Mouse (Mus musculus) liver, adult 2 months (tissue): Measurements from ENCODE around the gene Slc5a4a. TPM values are rescaled to one million over a fixed set of nuclear protein-coding genes. Genes with fewer than 3 reads are reported as not detected.

Experiments used
- DNase-seq: peaks from one replicate; pipeline ENCODE4 v3.0.0-alpha.2; 2011; ENCODE audit warnings: low read depth, low spot score; ENCODE audit errors: extremely low read depth
- H3K27ac ChIP-seq: fragments of 200-500 bp; replicated peaks from 2 replicates; pipeline ENCODE4 v1.5.1; 2012; ENCODE audit warnings: low read depth, mild to moderate bottlenecking, control low read depth, inconsistent platforms, low read length; ENCODE audit not compliant: insufficient read depth
- H3K27me3 ChIP-seq: fragments of 200-500 bp; 2 replicates; pipeline ENCODE4 v1.6.1; 2012; ENCODE audit warnings: mild to moderate bottlenecking, moderate library complexity, low read length, inconsistent platforms; ENCODE audit not compliant: control insufficient read depth, insufficient read depth
- H3K36me3 ChIP-seq: fragments of 200-500 bp; 2 replicates; pipeline ENCODE4 v1.6.1; 2012; ENCODE audit warnings: low read length, inconsistent platforms; ENCODE audit not compliant: control insufficient read depth, insufficient read depth
- H3K4me1 ChIP-seq: fragments of 200-500 bp; 2 replicates; pipeline ENCODE4 v1.6.1; 2011; ENCODE audit warnings: low read length; ENCODE audit not compliant: control insufficient read depth, insufficient read depth
- H3K4me3 ChIP-seq: fragments of 200-500 bp; 2 replicates; pipeline ENCODE4 v1.5.1; 2011; ENCODE audit warnings: low read depth, mild to moderate bottlenecking, control low read depth, low read length, moderate library complexity; ENCODE audit not compliant: insufficient read depth
- H3K79me2 ChIP-seq: fragments of 200-500 bp; 2 replicates; pipeline ENCODE4 v1.6.1; 2012; ENCODE audit warnings: inconsistent platforms, mild to moderate bottlenecking, low read length, moderate library complexity; ENCODE audit not compliant: control insufficient read depth, insufficient read depth
- H3K9ac ChIP-seq: fragments of 200-500 bp; 2 replicates; pipeline ENCODE4 v1.6.1; 2012; ENCODE audit warnings: low read depth, mild to moderate bottlenecking, control low read depth, inconsistent platforms, low read length
- CTCF ChIP-seq: fragments of 200-500 bp; IDR thresholded peaks from 2 replicates; pipeline ENCODE4 v1.5.1; 2011; ENCODE audit warnings: low read depth, low read length, control low read depth
- POLR2A ChIP-seq: fragments of 200-500 bp; IDR thresholded peaks from 2 replicates; pipeline ENCODE4 v1.6.1; 2011; ENCODE audit warnings: low read length, control low read depth; ENCODE audit not compliant: insufficient read depth; ENCODE audit errors: extremely low read depth
- WGBS: fragments of 180-500 bp; shearing (Covaris S2); methylation state at CpG from one replicate; pipeline ENCODE4 v1.1.7; 2018; 5-methylcytosine and 5-hydroxymethylcytosine counted together
- polyA plus RNA-seq: library from polyadenylated mRNA; depleted of rRNA; stranded (reverse); fragments of >200 nt; gene quantifications from 2 replicates; pipeline ENCODE4 v1.2.3, GENCODE M21; 2012; rRNA removed
- total RNA-seq: library from RNA; depleted of rRNA; stranded (reverse); fragments of >200 nt; gene quantifications from 2 replicates; pipeline ENCODE4 v1.2.3, GENCODE M21; 2014; rRNA removed

Gene Slc5a4a
- total and polyA plus RNA-seq, 2 experiments = not detected

DNA sequence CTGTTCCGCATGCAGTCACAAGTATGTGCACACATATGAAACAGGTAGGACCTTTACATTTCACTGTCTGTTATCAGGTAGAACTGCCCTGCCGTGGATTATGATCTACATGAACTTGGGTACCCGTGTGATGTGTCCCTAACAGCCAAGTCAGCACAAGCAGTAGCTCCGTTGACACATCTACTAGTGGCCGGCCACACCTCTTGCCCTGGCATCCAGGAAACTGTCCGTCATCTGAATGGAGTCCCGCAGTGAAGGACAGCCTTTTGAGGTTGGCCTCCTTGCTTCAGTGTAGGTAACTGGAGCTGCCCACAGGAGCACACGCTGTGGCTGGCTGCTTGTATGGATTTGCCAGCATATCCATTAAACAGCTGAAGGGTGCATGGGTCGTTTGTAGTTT lies 71.0 kb downstream of the Slc5a4a start:
- Histone ChIP-seq H3K4me3 (no peak overlapping the region), H3K27ac (no peak overlapping the region), H3K4me1 (no peaks in the 10 kb centered on the region), H3K79me2 (no peaks in the 10 kb centered on the region), H3K36me3 (no peaks in the 10 kb centered on the region), H3K27me3 (no peaks in the 10 kb centered on the region), H3K9ac (no peak overlapping the region)
- DNase-seq = no peak
- 81% methylated on average over 9 of the region's 9 CpGs for WGBS
- TF ChIP-seq CTCF = no peak
- no peak for TF ChIP-seq POLR2A

DNA sequence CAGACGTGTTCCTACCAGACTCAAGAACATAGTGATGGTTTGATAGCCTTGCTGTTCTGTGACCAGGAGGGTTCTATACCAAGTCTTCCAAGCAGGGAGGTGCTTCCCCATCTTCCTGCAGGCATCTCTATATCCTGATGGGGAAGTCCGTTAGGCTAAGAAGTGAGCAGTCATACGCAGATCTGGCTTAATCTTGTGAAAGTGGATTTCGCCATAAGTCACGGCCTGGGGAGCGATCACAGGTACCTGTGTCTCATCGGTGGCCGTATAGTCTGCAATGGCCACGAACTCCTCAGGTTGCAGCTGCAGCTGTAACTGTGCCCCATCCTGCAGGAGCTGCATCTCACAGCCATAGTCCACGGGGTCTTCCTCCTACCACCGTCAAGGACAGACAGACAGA lies 78.7 kb downstream of the Slc5a4a start:
- Histone ChIP-seq H3K27ac (no peak overlapping the region), H3K4me3 (no peak overlapping the region), H3K79me2 (no peaks in the 10 kb centered on the region), H3K36me3 (no peaks in the 10 kb centered on the region), H3K4me1 (no peaks in the 10 kb centered on the region), H3K9ac (no peak overlapping the region), H3K27me3 (no peaks in the 10 kb centered on the region)
- 90% methylated on average over 11 of the region's 11 CpGs for WGBS
- TF ChIP-seq CTCF (no peak), POLR2A (no peak)
- no peak for DNase-seq

DNA sequence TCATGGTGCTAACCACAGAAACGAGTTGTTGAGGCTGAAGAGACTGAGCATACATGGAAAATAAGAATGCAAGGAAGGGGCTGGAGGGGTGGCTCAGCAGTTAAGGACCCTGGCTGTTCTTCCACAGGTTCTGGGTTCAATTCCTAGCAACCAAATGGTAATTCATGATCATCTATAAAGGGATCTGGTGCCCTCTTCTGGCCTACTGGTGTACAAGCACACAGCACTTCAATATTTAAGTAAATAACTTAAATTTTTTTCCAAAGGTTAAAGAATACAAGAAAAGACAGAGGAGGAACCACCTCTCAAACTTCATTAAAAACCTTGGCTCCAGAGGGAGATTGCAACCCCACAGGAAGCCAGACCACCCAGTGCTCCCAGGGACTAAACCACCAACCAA lies 82.4 kb downstream of the Slc5a4a start:
- H3K27ac ChIP-seq = no peak overlapping the region
- no peak for DNase-seq
- H3K36me3 ChIP-seq = no peaks in the 10 kb centered on the region
- H3K4me3 ChIP-seq = no peak overlapping the region
- H3K9ac ChIP-seq = no peak overlapping the region
- TF ChIP-seq POLR2A (no peak), CTCF (no peak)
- H3K79me2 ChIP-seq = no peaks in the 10 kb centered on the region
- no peaks in the 10 kb centered on the region for H3K4me1 ChIP-seq
- no peaks in the 10 kb centered on the region for H3K27me3 ChIP-seq
- 85% methylated on average over 1 of the region's 1 CpGs for WGBS

DNA sequence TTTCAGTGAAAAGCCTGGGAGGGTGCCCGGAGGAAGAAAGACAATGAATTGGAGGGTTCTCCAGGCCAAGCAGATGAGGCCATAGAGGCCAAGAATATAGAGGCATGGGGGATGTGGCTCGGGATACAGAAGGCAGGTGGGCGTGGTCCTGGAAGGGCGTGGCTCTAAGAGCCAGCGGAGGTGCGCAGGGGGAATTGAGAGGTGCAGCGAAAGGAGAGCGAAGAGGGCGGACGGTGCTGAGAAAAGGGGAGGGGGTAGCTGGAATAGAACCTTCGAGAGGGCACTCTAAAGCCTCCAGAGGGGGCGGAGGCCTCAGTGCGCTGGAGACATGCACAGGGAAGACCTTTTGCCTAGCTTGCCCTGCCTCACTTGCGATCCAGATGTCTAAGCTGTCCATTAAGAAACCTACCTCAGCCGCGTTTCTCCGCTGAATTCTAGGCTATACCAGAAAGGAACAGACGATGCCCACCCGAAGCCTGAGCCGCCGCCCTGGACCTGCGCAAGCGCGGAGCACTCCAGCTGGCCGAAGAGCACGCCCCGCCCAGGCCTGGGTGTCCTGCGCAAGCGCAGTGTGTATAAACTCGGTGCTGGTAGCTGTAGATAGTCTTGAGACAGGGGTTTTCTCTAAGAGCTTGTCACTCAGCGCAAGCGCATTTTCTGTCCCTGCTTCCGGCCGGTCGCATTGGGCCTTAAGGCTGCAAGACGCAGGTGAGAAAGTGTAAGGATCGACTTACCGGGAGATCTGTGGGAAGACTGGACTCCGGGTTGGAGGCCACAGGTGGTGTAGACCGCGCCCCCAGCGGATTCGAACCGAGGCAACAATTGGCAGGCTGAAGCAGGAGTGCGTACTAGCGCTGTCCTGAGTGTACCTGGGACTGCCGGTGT lies 90.3 kb downstream of the Slc5a4a start, which contains the start of gene Prmt2:
Gene Prmt2 (minus strand): TSS at position 525 of the 885 bp plus-strand sequence.
- WGBS = under 1% methylated on average over 47 of the region's 47 CpGs

More for the DNA sequence above, 90.3 kb downstream of the Slc5a4a start, which contains the start of gene Prmt2:
- H3K36me3 ChIP-seq = no peaks in the 10 kb centered on the region
- DNase-seq = peak; percentile 76
- H3K27me3 ChIP-seq = no peaks in the 10 kb centered on the region
- no peak within 1 kb of the TSS for H3K27ac ChIP-seq
- TF ChIP-seq CTCF (0 out of 2 replicates have a peak, but pooled peaks have one; percentile 25), POLR2A (no peak)
- peak within 1 kb of the TSS; percentile 61 for H3K9ac ChIP-seq
- peak within 1 kb of the TSS; percentile 51 for H3K4me3 ChIP-seq
- no peaks in the 10 kb centered on the region for H3K4me1 ChIP-seq
- no peaks in the 10 kb centered on the region for H3K79me2 ChIP-seq

Other genes with a start within 250 kb of the Slc5a4a start
- gene Smarcb1, start 225.8 kb upstream of the Slc5a4a start, total RNA-seq = 10.9 and 13.6 TPM in 2 replicates
- gene Smarcb1, start 225.8 kb upstream of the Slc5a4a start, polyA plus RNA-seq = 15.9 and 18.1 TPM in 2 replicates
- 657 and 788 TPM in 2 replicates for gene Chchd10, start 214.3 kb upstream of the Slc5a4a start, total RNA-seq
- 1,775 and 1,843 TPM in 2 replicates for gene Chchd10, start 214.3 kb upstream of the Slc5a4a start, polyA plus RNA-seq
- 0.18 and 1.5 TPM in 2 replicates for gene Mmp11, start 211.0 kb upstream of the Slc5a4a start, total RNA-seq
- 1.4 and 1.6 TPM in 2 replicates for gene Mmp11, start 211.0 kb upstream of the Slc5a4a start, polyA plus RNA-seq
- 0.09 TPM in 1 of 2 replicates, not detected in the other for gene Gm867, start 206.8 kb upstream of the Slc5a4a start, total RNA-seq
- 0.11 TPM in 1 of 2 replicates, not detected in the other for gene Gm867, start 206.8 kb upstream of the Slc5a4a start, polyA plus RNA-seq
- 0.55 and 1.3 TPM in 2 replicates for gene Vpreb3, start 204.4 kb upstream of the Slc5a4a start, total RNA-seq
- 0.73 and 2.0 TPM in 2 replicates for gene Vpreb3, start 204.4 kb upstream of the Slc5a4a start, polyA plus RNA-seq
- 0.07 TPM in 1 of 2 replicates, not detected in the other for gene Gm5134, start 192.9 kb upstream of the Slc5a4a start, total RNA-seq
- not detected in 2 replicates for gene Gm5134, start 192.9 kb upstream of the Slc5a4a start, polyA plus RNA-seq
- 3.0 and 3.1 TPM in 2 replicates for gene Zfp280b, start 114.8 kb upstream of the Slc5a4a start, total RNA-seq
- 2.6 and 3.8 TPM in 2 replicates for gene Zfp280b, start 114.8 kb upstream of the Slc5a4a start, polyA plus RNA-seq
- not detected in 2 replicates for gene Slc5a4b, start 36.5 kb upstream of the Slc5a4a start, total RNA-seq
- not detected in 2 replicates for gene Slc5a4b, start 36.5 kb upstream of the Slc5a4a start, polyA plus RNA-seq
- gene Prmt2, start 90.4 kb downstream of the Slc5a4a start, total RNA-seq = 1.1 TPM in 2 replicates
- gene Prmt2, start 90.4 kb downstream of the Slc5a4a start, polyA plus RNA-seq = 0.73 and 1.4 TPM in 2 replicates
- 0.09 and 0.13 TPM in 2 replicates for gene S100b, start 106.4 kb downstream of the Slc5a4a start, total RNA-seq
- gene S100b, start 106.4 kb downstream of the Slc5a4a start, polyA plus RNA-seq = not detected in 2 replicates
- gene Dip2a, start 197.8 kb downstream of the Slc5a4a start, total RNA-seq = 2.0 and 2.6 TPM in 2 replicates
- 1.6 and 1.7 TPM in 2 replicates for gene Dip2a, start 197.8 kb downstream of the Slc5a4a start, polyA plus RNA-seq